Mouse (Mus musculus) ES-E14 (cell line): ENCODE measurements around the gene Rtn1.

Experiments used
- CHD2 ChIP-seq: IDR thresholded peaks from 2 replicates; pipeline ENCODE4 v1.6.1; 2014; ENCODE audit warnings: mild to moderate bottlenecking, low read depth, low read length, inconsistent platforms
- HCFC1 ChIP-seq: IDR thresholded peaks from 2 replicates; pipeline ENCODE4 v1.6.1; 2012; ENCODE audit warnings: low read length, inconsistent platforms, borderline replicate concordance; ENCODE audit not compliant: insufficient read depth
- MAFK ChIP-seq: IDR thresholded peaks from 2 replicates; pipeline ENCODE4 v1.6.1; 2014; ENCODE audit warnings: mild to moderate bottlenecking, low read depth, low read length, inconsistent platforms; ENCODE audit not compliant: insufficient read depth
- ZNF384 ChIP-seq: IDR thresholded peaks from 2 replicates; pipeline ENCODE4 v1.6.1; 2012; ENCODE audit warnings: low read depth, low read length, inconsistent platforms

GRCm38 (mm10) chr12:72347184-72347583 is 61.7 kb downstream of the Rtn1 start:
- TF ChIP-seq CHD2 (no peak), ZNF384 (no peak), MAFK (no peak), HCFC1 (no peak)
